Mouse (Mus musculus) intestine, embryonic 14.5 days (tissue): ENCODE results near the gene Stt3a. TPM values are rescaled to one million over a fixed set of nuclear protein-coding genes. Genes with fewer than 3 reads are reported as not detected.

Source experiments
- ATAC-seq: fragments of 200-750 bp; cut with Nextera tagmentation; replicated peaks from 2 replicates; pipeline ENCODE4 v1.8.0; 2017; ENCODE audit warnings: low read depth, moderate number of reproducible peaks, moderate TSS enrichment, moderate library complexity; ENCODE audit not compliant: low FRiP score, low TSS enrichment
- DNase-seq: peaks from one replicate; pipeline ENCODE4 v3.0.0-alpha.2; 2018; ENCODE audit warnings: low spot score
- H3K27ac ChIP-seq: fragments of 300-500 bp; sonication (generic); 2 replicates; pipeline ENCODE4 v1.5.1; 2014; ENCODE audit warnings: low read depth, mild to moderate bottlenecking, control low read depth
- H3K27me3 ChIP-seq: fragments of 300-500 bp; sonication (generic); replicated peaks from 2 replicates; pipeline ENCODE4 v1.6.1; 2014; ENCODE audit warnings: low read length, control low read depth; ENCODE audit not compliant: control insufficient read depth, insufficient read depth
- H3K36me3 ChIP-seq: fragments of 300-500 bp; sonication (generic); 2 replicates; pipeline ENCODE4 v1.6.1; 2014; ENCODE audit warnings: low read length, control low read depth; ENCODE audit not compliant: control insufficient read depth, insufficient read depth
- H3K4me1 ChIP-seq: fragments of 300-500 bp; sonication (generic); replicated peaks from 2 replicates; pipeline ENCODE4 v1.6.1; 2014; ENCODE audit warnings: low read length, control low read depth, mixed read lengths; ENCODE audit not compliant: control insufficient read depth, insufficient read depth
- H3K4me2 ChIP-seq: fragments of 300-500 bp; sonication (generic); 2 replicates; pipeline ENCODE4 v1.6.1; 2014; ENCODE audit warnings: low read length
- H3K4me3 ChIP-seq: fragments of 300-500 bp; sonication (generic); 2 replicates; pipeline ENCODE4 v1.5.1; 2014; ENCODE audit warnings: low read depth, low read length, control low read depth, mixed read lengths
- H3K9ac ChIP-seq: fragments of 300-500 bp; sonication (generic); 2 replicates; pipeline ENCODE4 v1.6.1; 2014; ENCODE audit warnings: mild to moderate bottlenecking, low read length
- H3K9me3 ChIP-seq: fragments of 300-500 bp; sonication (generic); 2 replicates; pipeline ENCODE4 v1.6.1; 2016; ENCODE audit warnings: low read length, control low read depth; ENCODE audit not compliant: control insufficient read depth
- WGBS: fragments of 180-500 bp; shearing (Covaris S2); extraction: QIAGEN DNeasy Blood & Tissue Kit; methylation state at CpG from one replicate; pipeline ENCODE4 v1.1.7; 2014; 5-methylcytosine and 5-hydroxymethylcytosine counted together
- polyA plus RNA-seq: library from polyadenylated mRNA; unstranded; fragments of >200 nt; fragmentation: Nextera tagmentation; extraction: Ambion mirVana; gene quantifications from 2 replicates; pipeline ENCODE4 v1.2.1, GENCODE M21; 2014

Stt3a gene
- polyA plus RNA-seq, 1 experiment from 2014 or later = 243 TPM

GRCm38 (mm10) chr9:36796781-36797555 is 29.5 kb upstream of the Stt3a start, which contains the start of gene Ei24:
Gene Ei24 (minus strand): TSS chr9:36797393.
- ATAC-seq (peak; percentile 97), DNase-seq (peak; percentile 99)
- Histone ChIP-seq H3K4me1 (peaks cover 13% of the 10 kb centered on the region), H3K4me3 (peak within 1 kb of the TSS; percentile 80), H3K27me3 (no peaks in the 10 kb centered on the region), H3K9ac (peak within 1 kb of the TSS; percentile 87), H3K27ac (0 out of 2 replicates have a peak within 1 kb of the TSS, but pooled peaks have one; percentile 30), H3K36me3 (peaks cover 9% of the 10 kb centered on the region), H3K4me2 (peak within 1 kb of the TSS; percentile 79), H3K9me3 (no peaks in the 10 kb centered on the region)
- WGBS = under 1% methylated on average over 64 of the region's 66 CpGs

- no peak for DNase-seq
- H3K36me3 ChIP-seq = peaks cover 17% of the 10 kb centered on the region
- no peaks in the 10 kb centered on the region for H3K9me3 ChIP-seq
- ATAC-seq = no peak
- peak overlapping the region; percentile 80 for H3K4me3 ChIP-seq
- H3K27ac ChIP-seq = no peak overlapping the region
- peak overlapping the region; percentile 79 for H3K4me2 ChIP-seq
- H3K4me1 ChIP-seq = peaks cover 13% of the 10 kb centered on the region
- H3K27me3 ChIP-seq = no peaks in the 10 kb centered on the region
- H3K9ac ChIP-seq = peak overlapping the region; percentile 87
- WGBS = 18% methylated on average over 5 of the region's 5 CpGs
Measured at GRCm38 (mm10) chr9:36796224-36796623, 28.7 kb upstream of the Stt3a start.

- Histone ChIP-seq H3K9ac (no peak overlapping the region), H3K4me3 (peak overlapping the region; percentile 80; the same call in 1 of the 2 replicates), H3K4me2 (peak overlapping the region; percentile 79), H3K9me3 (no peaks in the 10 kb centered on the region), H3K27me3 (no peaks in the 10 kb centered on the region), H3K27ac (no peak overlapping the region), H3K36me3 (peaks cover 24% of the 10 kb centered on the region), H3K4me1 (peaks cover 13% of the 10 kb centered on the region)
- WGBS = 77% methylated on average over 1 of the region's 1 CpGs
- ATAC-seq = no peak
- DNase-seq = no peak
Measured at GRCm38 (mm10) chr9:36795556-36795955, 28.1 kb upstream of the Stt3a start.

GRCm38 (mm10) chr9:36794487-36794886 is 27.0 kb upstream of the Stt3a start:
- H3K4me3 ChIP-seq = no peak overlapping the region
- no peak overlapping the region for H3K4me2 ChIP-seq
- no peaks in the 10 kb centered on the region for H3K9me3 ChIP-seq
- DNase-seq (no peak), ATAC-seq (no peak)
- H3K9ac ChIP-seq = no peak overlapping the region
- H3K36me3 ChIP-seq = peaks cover 32% of the 10 kb centered on the region
- H3K27me3 ChIP-seq = no peaks in the 10 kb centered on the region
- peaks cover 13% of the 10 kb centered on the region for H3K4me1 ChIP-seq
- H3K27ac ChIP-seq = no peak overlapping the region
- 77% methylated on average over 2 of the region's 2 CpGs for WGBS

- Histone ChIP-seq H3K4me3 (no peak overlapping the region), H3K9me3 (no peaks in the 10 kb centered on the region), H3K4me2 (no peak overlapping the region), H3K27ac (no peak overlapping the region), H3K9ac (no peak overlapping the region), H3K4me1 (peaks cover 13% of the 10 kb centered on the region), H3K27me3 (no peaks in the 10 kb centered on the region), H3K36me3 (peaks cover 55% of the 10 kb centered on the region)
- ATAC-seq (no peak), DNase-seq (no peak)
- WGBS = 92% methylated on average over 3 of the region's 3 CpGs
Measured at GRCm38 (mm10) chr9:36792191-36792590, 24.7 kb upstream of the Stt3a start.

- Histone ChIP-seq H3K27me3 (no peaks in the 10 kb centered on the region), H3K36me3 (peaks cover 96% of the 10 kb centered on the region)
Measured at GRCm38 (mm10) chr9:36783921-36784320, 16.4 kb upstream of the Stt3a start.

GRCm38 (mm10) chr9:36769048-36769413 is 1.6 kb upstream of the Stt3a start:
- peak overlapping the region; percentile 66 for H3K4me2 ChIP-seq
- no peak overlapping the region for H3K9ac ChIP-seq
- 91% methylated on average over 1 of the region's 1 CpGs for WGBS
- H3K27ac ChIP-seq = no peak overlapping the region
- ATAC-seq (no peak), DNase-seq (no peak)
- no peaks in the 10 kb centered on the region for H3K9me3 ChIP-seq
- peaks cover 11% of the 10 kb centered on the region for H3K36me3 ChIP-seq
- no peaks in the 10 kb centered on the region for H3K27me3 ChIP-seq
- peaks cover 5% of the 10 kb centered on the region for H3K4me1 ChIP-seq
- peak overlapping the region; percentile 71; the same call in 1 of the 2 replicates for H3K4me3 ChIP-seq

More at GRCm38 (mm10) chr9:36783921-36784320, 16.4 kb upstream of the Stt3a start:
- no peak for DNase-seq
- WGBS = 72% methylated on average over 2 of the region's 2 CpGs
- Histone ChIP-seq H3K4me3 (no peak overlapping the region), H3K27ac (no peak overlapping the region), H3K4me2 (no peak overlapping the region), H3K9me3 (no peaks in the 10 kb centered on the region), H3K4me1 (no peaks in the 10 kb centered on the region), H3K9ac (no peak overlapping the region)
- ATAC-seq = no peak

- ATAC-seq (peak; percentile 17), DNase-seq (peak; percentile 80)
- H3K4me2 ChIP-seq = peak overlapping the region; percentile 66
- WGBS = 12% methylated on average over 25 of the region's 25 CpGs
- peak overlapping the region; percentile 70 for H3K9ac ChIP-seq
- H3K36me3 ChIP-seq = peaks cover 17% of the 10 kb centered on the region
- H3K27ac ChIP-seq = peak overlapping the region; percentile 89
- H3K4me3 ChIP-seq = peak overlapping the region; percentile 71
- no peaks in the 10 kb centered on the region for H3K9me3 ChIP-seq
- peaks cover 5% of the 10 kb centered on the region for H3K4me1 ChIP-seq
- H3K27me3 ChIP-seq = no peaks in the 10 kb centered on the region
Measured at GRCm38 (mm10) chr9:36768156-36769047, 923 bp upstream of the Stt3a start.
